In genomic region chr5:37056471-37056870, GRCm38 (mm10) we compare ENCODE assay signal across 34 mouse cellular contexts. TPM values are rescaled to one million over a fixed set of nuclear protein-coding genes. Genes with fewer than 3 reads are reported as not detected.
A peak's percentile ranks its signal among the peaks of the same experiment; 100 is the strongest.
DNase-seq lines count a peak whose midpoint lies in the region; ATAC-seq and TF ChIP-seq lines count a peak whose summit lies in the region.
"Had no signal": no experiment of that assay in that cellular context is flagged by ENCODE, and none has a peak within 500 bp of the region (broad histone marks: within the 10 kb centered on the region; RNA-seq: fewer than 3 reads in every experiment).

No protein-coding gene starts in this region.

- no peak overlapping the region for H3K4me2 ChIP-seq in kidney, postnatal 0 days (ENCODE audit: low read length)
- H3K4me2 ChIP-seq: embryonic facial prominence, embryonic 15.5 days; heart, embryonic 12.5 days; hindbrain, embryonic 14.5 days; kidney, embryonic 15.5 days; limb, embryonic 15.5 days; liver, embryonic 13.5 days; midbrain, embryonic 13.5 days; stomach, embryonic 15.5 days had no signal

- DNase-seq in kidney, postnatal 0 days (ENCODE audit: low spot score): peak; percentile 17
- DNase-seq in kidney, postnatal 14 days: no peak
- peak; percentile 58 for DNase-seq in CD4-positive, CD25-positive, alpha-beta regulatory T cell, adult 2 months (ENCODE audit: low read depth, low spot score)
- peak; percentile 51 for DNase-seq in thymus, postnatal 25 days
- DNase-seq in retina, embryonic 14.5 days (ENCODE audit: low spot score): no peak
- DNase-seq in spleen, adult 12 weeks (ENCODE audit: low spot score): no peak
- DNase-seq in right cerebral cortex, postnatal 4 days: no peak
- DNase-seq: adrenal gland, postnatal 25 days; cerebellum, adult 11-12 months; cerebellum, adult 9-11 months; gastrocnemius, adult 2 months; heart, adult 2 months; heart, postnatal 4 days; kidney, adult 18-20 months; kidney, postnatal 4 days; liver, embryonic 13.5 days; lung, adult 18-20 months; lung, postnatal 10 days; right cerebral cortex, adult 18-20 months had no signal

- 56% methylated on average over 3 of the region's 3 CpGs for WGBS in kidney, postnatal 0 days

- no peak for ATAC-seq in kidney, postnatal 0 days (replicated peaks; ENCODE audit: low FRiP score, low read depth)
- ATAC-seq in inflammation-experienced regulatory T-cells, adult 6 months: peak; percentile 75
- ATAC-seq: forebrain, embryonic 14.5 days; midbrain, embryonic 13.5 days had no signal

- H3K9me3 ChIP-seq in kidney, postnatal 0 days (replicated peaks; ENCODE audit: low read length): no peaks in the 10 kb centered on the region
- H3K9me3 ChIP-seq: embryonic facial prominence, embryonic 10.5 days; embryonic facial prominence, embryonic 15.5 days; heart, embryonic 12.5 days; kidney, embryonic 15.5 days; limb, embryonic 10.5 days; limb, embryonic 15.5 days; liver, embryonic 13.5 days; midbrain, embryonic 13.5 days; stomach, embryonic 15.5 days had no signal

- no peak overlapping the region for H3K27ac ChIP-seq in kidney, postnatal 0 days
- H3K27ac ChIP-seq: embryonic facial prominence, embryonic 10.5 days; embryonic facial prominence, embryonic 15.5 days; gastrocnemius, adult 2 months; heart, adult 2 months; hindbrain, embryonic 14.5 days; kidney, embryonic 15.5 days; limb, embryonic 10.5 days; limb, embryonic 15.5 days; liver, embryonic 13.5 days; macrophage; midbrain, embryonic 13.5 days; stomach, embryonic 15.5 days had no signal

- H3K4me1 ChIP-seq in kidney, postnatal 0 days (replicated peaks; ENCODE audit: insufficient read depth, low read length): no peaks in the 10 kb centered on the region
- H3K4me1 ChIP-seq: embryonic facial prominence, embryonic 15.5 days; heart, embryonic 12.5 days; kidney, embryonic 15.5 days; limb, embryonic 10.5 days; limb, embryonic 15.5 days; liver, embryonic 13.5 days; stomach, embryonic 15.5 days had no signal

- H3K4me3 ChIP-seq in kidney, postnatal 0 days (replicated peaks; ENCODE audit: low read depth, low read length): no peak overlapping the region
- H3K4me3 ChIP-seq: embryonic facial prominence, embryonic 10.5 days; embryonic facial prominence, embryonic 15.5 days; gastrocnemius, adult 2 months; heart, adult 2 months; heart, embryonic 12.5 days; kidney, embryonic 15.5 days; limb, embryonic 10.5 days; limb, embryonic 15.5 days; liver, embryonic 13.5 days; midbrain, embryonic 13.5 days; stomach, embryonic 15.5 days had no signal

- no peak for TF ChIP-seq CTCF in kidney, postnatal 0 days (IDR thresholded peaks at IDR 0.05; ENCODE audit: low read depth)

- no peaks in the 10 kb centered on the region for H3K27me3 ChIP-seq in kidney, postnatal 0 days (ENCODE audit: insufficient read depth, low read length)
- H3K27me3 ChIP-seq: embryonic facial prominence, embryonic 15.5 days; heart, embryonic 12.5 days; kidney, embryonic 15.5 days; liver, embryonic 13.5 days; midbrain, embryonic 13.5 days; stomach, embryonic 15.5 days had no signal

- no peak overlapping the region for H3K9ac ChIP-seq in kidney, postnatal 0 days (ENCODE audit: low read depth, low read length)
- H3K9ac ChIP-seq: embryonic facial prominence, embryonic 15.5 days; heart, embryonic 12.5 days; hindbrain, embryonic 14.5 days; kidney, embryonic 15.5 days; limb, embryonic 15.5 days; liver, embryonic 13.5 days; midbrain, embryonic 13.5 days; stomach, embryonic 15.5 days had no signal

- H3K36me3 ChIP-seq in kidney, postnatal 0 days (ENCODE audit: insufficient read depth, low read length): no peaks in the 10 kb centered on the region
- H3K36me3 ChIP-seq: embryonic facial prominence, embryonic 10.5 days; embryonic facial prominence, embryonic 15.5 days; G1E; heart, embryonic 12.5 days; kidney, embryonic 15.5 days; limb, embryonic 10.5 days; limb, embryonic 15.5 days; liver, embryonic 13.5 days; midbrain, embryonic 13.5 days; stomach, embryonic 15.5 days had no signal

RNA-seq across cellular contexts. Expression of gene Gm1043, which starts 28.7 kb away (rescaled TPM):
- not detected in 2 replicates for polyA plus RNA-seq in kidney, postnatal 0 days (2015; fragmentation: Nextera tagmentation; extraction: Ambion mirVana)
- 1 to 10 TPM in 2 of 3 experiments, under 1 TPM in 1; 0.30 to 2.4 (median 2.2) TPM for polyA plus RNA-seq in inflammation-experienced regulatory T-cells, adult 6 months (2017; shearing (Covaris generic))
- polyA plus RNA-seq: embryonic facial prominence, embryonic 10.5 days; G1E; heart, adult 2 months; heart, embryonic 12.5 days; heart, postnatal 0 days; intestine, embryonic 14.5 days; kidney, embryonic 15.5 days; limb, embryonic 10.5 days; liver, embryonic 13.5 days; macrophage had no signal

Comparison
In these comparisons a context has a peak if more than half of its experiments do, and no peak if none do; other contexts are left out.
1. DNase-seq: peak in kidney, postnatal 0 days (single experiment), CD4-positive, CD25-positive, alpha-beta regulatory T cell, adult 2 months (single experiment) and thymus, postnatal 25 days (single experiment); none in kidney, postnatal 14 days (single experiment), retina, embryonic 14.5 days (single experiment), spleen, adult 12 weeks (single experiment) and right cerebral cortex, postnatal 4 days (single experiment).